ENCODE assay signal across 24 mouse cellular contexts in genomic region chr12:65403124-65403523, GRCm38 (mm10).
"Had no signal": no experiment of that assay in that cellular context is flagged by ENCODE, and none has a peak within 500 bp of the region (broad histone marks: within the 10 kb centered on the region; RNA-seq: fewer than 3 reads in every experiment).

No protein-coding gene starts in this region.

- H3K27ac ChIP-seq: layer of hippocampus, adult 2 months; limb, embryonic 10.5 days; limb, embryonic 13.5 days; liver, embryonic 12.5 days; liver, embryonic 15.5 days; lung, embryonic 15.5 days; midbrain, embryonic 12.5 days; neural tube, embryonic 13.5 days; stomach, embryonic 15.5 days had no signal

- H3K27me3 ChIP-seq: limb, embryonic 13.5 days; liver, embryonic 12.5 days; liver, embryonic 15.5 days; lung, embryonic 15.5 days; megakaryocyte, embryonic 14.5 days; midbrain, embryonic 12.5 days; neural tube, embryonic 13.5 days; stomach, embryonic 15.5 days had no signal

- H3K4me1 ChIP-seq: limb, embryonic 10.5 days; limb, embryonic 13.5 days; liver, embryonic 12.5 days; liver, embryonic 15.5 days; lung, embryonic 15.5 days; megakaryocyte, embryonic 14.5 days; midbrain, embryonic 12.5 days; neural tube, embryonic 13.5 days; stomach, embryonic 15.5 days had no signal

- H3K9ac ChIP-seq: limb, embryonic 13.5 days; liver, embryonic 12.5 days; liver, embryonic 15.5 days; lung, embryonic 15.5 days; midbrain, embryonic 12.5 days; neural tube, embryonic 13.5 days; stomach, embryonic 15.5 days had no signal

- ATAC-seq: intestine, embryonic 16.5 days; liver, embryonic 12.5 days had no signal

- DNase-seq: kidney, adult 18-20 months; kidney, adult 9 months; kidney, postnatal 14 days; layer of hippocampus, adult 9-11 months; liver; lung, adult 18-20 months; lung, postnatal 10 days; lung, postnatal 36 days; retina, postnatal 1 day; right cerebral cortex, postnatal 25 days; spleen, adult 18-20 months; thymus, postnatal 25 days had no signal

- H3K36me3 ChIP-seq: limb, embryonic 10.5 days; limb, embryonic 13.5 days; liver, embryonic 12.5 days; liver, embryonic 15.5 days; lung, embryonic 15.5 days; midbrain, embryonic 12.5 days; neural tube, embryonic 13.5 days; stomach, embryonic 15.5 days had no signal

- H3K9me3 ChIP-seq: limb, embryonic 10.5 days; limb, embryonic 13.5 days; liver, embryonic 12.5 days; liver, embryonic 15.5 days; lung, embryonic 15.5 days; midbrain, embryonic 12.5 days; neural tube, embryonic 13.5 days; stomach, embryonic 15.5 days had no signal

- H3K4me2 ChIP-seq: limb, embryonic 13.5 days; liver, embryonic 12.5 days; liver, embryonic 15.5 days; lung, embryonic 15.5 days; midbrain, embryonic 12.5 days; neural tube, embryonic 13.5 days; stomach, embryonic 15.5 days had no signal

- H3K4me3 ChIP-seq: layer of hippocampus, adult 2 months; limb, embryonic 10.5 days; limb, embryonic 13.5 days; liver, embryonic 12.5 days; liver, embryonic 15.5 days; lung, embryonic 15.5 days; megakaryocyte, embryonic 14.5 days; midbrain, embryonic 12.5 days; myocyte; neural tube, embryonic 13.5 days; stomach, embryonic 15.5 days had no signal
